Mouse (Mus musculus) G1E (cell line): ENCODE measurements at regions not wholly inside any gene's neighbourhood (a gene's known extent, or its start where the extent isn't known, plus 50 kb on each side); places are given as distances from the start of the nearest gene placed in this dataset.

Experiments
- ATAC-seq: 2 replicates; pipeline ENCODE4 v1.8.0; 2016; ENCODE audit warnings: mild to moderate bottlenecking; ENCODE audit not compliant: insufficient number of reproducible peaks, poor library complexity, low FRiP score, severe bottlenecking; ENCODE audit errors: extremely low read depth
- DNase-seq: peaks from one replicate; pipeline ENCODE4 v3.0.0; 2012; ENCODE audit warnings: low spot score
- H3K27me3 ChIP-seq: 2 replicates; pipeline ENCODE4 v1.6.1; 2012; ENCODE audit warnings: mild to moderate bottlenecking, low read length, inconsistent platforms; ENCODE audit not compliant: insufficient read depth
- H3K36me3 ChIP-seq: replicated peaks from 2 replicates; pipeline ENCODE3; 2012; ENCODE audit warnings: mild to moderate bottlenecking, inconsistent platforms
- H3K4me1 ChIP-seq: 2 replicates; pipeline ENCODE4 v1.6.1; 2012; ENCODE audit warnings: low read depth, low read length, inconsistent platforms, mixed read lengths; ENCODE audit not compliant: insufficient read depth
- H3K4me3 ChIP-seq: 2 replicates; pipeline ENCODE4 v1.5.1; 2012; ENCODE audit warnings: low read depth, mild to moderate bottlenecking, inconsistent platforms, low read length, moderate library complexity, mixed read lengths
- H3K9me3 ChIP-seq: replicated peaks from 2 replicates; pipeline ENCODE4 v1.6.1; 2012; ENCODE audit warnings: inconsistent platforms
- CTCF ChIP-seq: IDR thresholded peaks from 2 replicates; pipeline ENCODE4 v1.5.1; 2012; ENCODE audit warnings: low read depth, low read length, inconsistent platforms, mixed read lengths
- GATA1 ChIP-seq: IDR thresholded peaks from 2 replicates; pipeline ENCODE4 v1.6.1; 2012; ENCODE audit warnings: borderline replicate concordance, low read length, inconsistent platforms, mixed read lengths
- GATA2 ChIP-seq: IDR thresholded peaks from 2 replicates; pipeline ENCODE4 v1.6.1; 2012; ENCODE audit warnings: low read depth, low read length, inconsistent platforms, borderline replicate concordance
- POLR2AphosphoS5 ChIP-seq: IDR thresholded peaks from 2 replicates; pipeline ENCODE4 v1.6.1; 2012; ENCODE audit warnings: low read depth, low read length, inconsistent platforms; ENCODE audit not compliant: insufficient replicate concordance
- TAL1 ChIP-seq: conservative IDR thresholded peaks from 2 replicates; pipeline ENCODE4 v1.6.1; 2012; ENCODE audit warnings: low read depth, low read length, inconsistent platforms, mixed read lengths

- no peak overlapping the region for H3K4me3 ChIP-seq
- H3K9me3 ChIP-seq, result peaks cover 16% of the 10 kb centered on the region
- ATAC-seq (no peak), DNase-seq (no peak)
- no peaks in the 10 kb centered on the region for H3K36me3 ChIP-seq
- no peak for TF ChIP-seq CTCF
- no peak for TF ChIP-seq GATA1
- no peak for TF ChIP-seq POLR2AphosphoS5
- no peak for TF ChIP-seq TAL1
- TF ChIP-seq GATA2, result no peak
- no peaks in the 10 kb centered on the region for H3K4me1 ChIP-seq
- H3K27me3 ChIP-seq, result no peaks in the 10 kb centered on the region
Measured at GRCm38 (mm10) chr15:90822306-90822705, 143.1 kb upstream of the Cpne8 start.

- H3K4me3 ChIP-seq, result no peak overlapping the region
- no peak for ATAC-seq
Measured at GRCm38 (mm10) chr15:90819949-90820655, 140.9 kb upstream of the Cpne8 start.

GRCm38 (mm10) chr15:90818161-90818560 is 138.9 kb upstream of the Cpne8 start:
- no peaks in the 10 kb centered on the region for H3K36me3 ChIP-seq
- no peaks in the 10 kb centered on the region for H3K27me3 ChIP-seq
- H3K9me3 ChIP-seq, result peaks cover 14% of the 10 kb centered on the region
- H3K4me1 ChIP-seq, result no peaks in the 10 kb centered on the region
- ATAC-seq, result no peak
- H3K4me3 ChIP-seq, result no peak overlapping the region
- no peak for DNase-seq
- TF ChIP-seq CTCF (no peak), GATA2 (no peak), GATA1 (no peak), TAL1 (no peak), POLR2AphosphoS5 (no peak)

More at GRCm38 (mm10) chr15:90819949-90820655, 140.9 kb upstream of the Cpne8 start:
- Histone ChIP-seq H3K27me3 (no peaks in the 10 kb centered on the region), H3K4me1 (no peaks in the 10 kb centered on the region), H3K36me3 (no peaks in the 10 kb centered on the region), H3K9me3 (peaks cover 13% of the 10 kb centered on the region)
- no peak for TF ChIP-seq CTCF
- DNase-seq, result no peak

- Histone ChIP-seq H3K27me3 (no peaks in the 10 kb centered on the region), H3K4me1 (no peaks in the 10 kb centered on the region), H3K4me3 (no peak overlapping the region), H3K36me3 (no peaks in the 10 kb centered on the region), H3K9me3 (peaks cover 15% of the 10 kb centered on the region)
- ATAC-seq, result no peak
- no peak for TF ChIP-seq GATA1
- no peak for TF ChIP-seq CTCF
- TF ChIP-seq POLR2AphosphoS5, result no peak
- TF ChIP-seq TAL1, result no peak
- no peak for TF ChIP-seq GATA2
- DNase-seq, result no peak
Measured at GRCm38 (mm10) chr15:90813907-90814306, 134.7 kb upstream of the Cpne8 start.

GRCm38 (mm10) chr15:90810341-90810740 is 131.1 kb upstream of the Cpne8 start:
- no peak for ATAC-seq
- no peak for TF ChIP-seq POLR2AphosphoS5
- TF ChIP-seq GATA2, result no peak
- TF ChIP-seq TAL1, result no peak
- no peak for TF ChIP-seq GATA1
- no peak for TF ChIP-seq CTCF
- peaks cover 10% of the 10 kb centered on the region for H3K9me3 ChIP-seq

GRCm38 (mm10) chr15:90808236-90808635 is 129.0 kb upstream of the Cpne8 start:
- no peak for TF ChIP-seq GATA2
- no peak for TF ChIP-seq GATA1
- TF ChIP-seq POLR2AphosphoS5, result no peak
- TF ChIP-seq TAL1, result no peak
- no peak for TF ChIP-seq CTCF
- Histone ChIP-seq H3K27me3 (no peaks in the 10 kb centered on the region), H3K4me3 (no peak overlapping the region), H3K4me1 (no peaks in the 10 kb centered on the region), H3K36me3 (no peaks in the 10 kb centered on the region), H3K9me3 (peaks cover 13% of the 10 kb centered on the region)
- no peak for ATAC-seq
- no peak for DNase-seq

More at GRCm38 (mm10) chr15:90810341-90810740, 131.1 kb upstream of the Cpne8 start:
- no peak for DNase-seq
- Histone ChIP-seq H3K4me3 (no peak overlapping the region), H3K4me1 (no peaks in the 10 kb centered on the region), H3K36me3 (no peaks in the 10 kb centered on the region), H3K27me3 (no peaks in the 10 kb centered on the region)

GRCm38 (mm10) chr15:90798056-90798455 is 118.8 kb upstream of the Cpne8 start:
- Histone ChIP-seq H3K9me3 (peaks cover 11% of the 10 kb centered on the region), H3K27me3 (no peaks in the 10 kb centered on the region), H3K36me3 (no peaks in the 10 kb centered on the region), H3K4me3 (no peak overlapping the region), H3K4me1 (no peaks in the 10 kb centered on the region)
- DNase-seq (no peak), ATAC-seq (no peak)
- TF ChIP-seq CTCF (no peak), GATA2 (no peak)
